Mouse (Mus musculus) intestine, postnatal 0 days (tissue): Measurements from ENCODE around the gene Exo5. TPM values are rescaled to one million over a fixed set of nuclear protein-coding genes. Genes with fewer than 3 reads are reported as not detected.

Experiments used
- ATAC-seq: fragments of 200-750 bp; cut with Nextera tagmentation; 2 replicates; pipeline ENCODE4 v1.8.0; 2017; ENCODE audit warnings: mild to moderate bottlenecking, moderate TSS enrichment, moderate library complexity
- H3K27ac ChIP-seq: fragments of 300-500 bp; sonication (generic); 2 replicates; pipeline ENCODE4 v1.5.1; 2014; ENCODE audit warnings: mild to moderate bottlenecking, low read depth, low read length, moderate library complexity
- H3K27me3 ChIP-seq: fragments of 300-500 bp; sonication (generic); replicated peaks from 2 replicates; pipeline ENCODE4 v1.6.1; 2014; ENCODE audit warnings: low read length, mixed read lengths; ENCODE audit not compliant: control insufficient read depth, insufficient read depth
- H3K36me3 ChIP-seq: fragments of 300-500 bp; sonication (generic); 2 replicates; pipeline ENCODE4 v1.6.1; 2014; ENCODE audit warnings: mild to moderate bottlenecking, moderate library complexity; ENCODE audit not compliant: control insufficient read depth, insufficient read depth
- H3K4me1 ChIP-seq: fragments of 300-500 bp; sonication (generic); replicated peaks from 2 replicates; pipeline ENCODE4 v1.6.1; 2014; ENCODE audit warnings: antibody characterized with exemption, low read length, mixed read lengths; ENCODE audit not compliant: control insufficient read depth, insufficient read depth
- H3K4me2 ChIP-seq: fragments of 300-500 bp; sonication (generic); replicated peaks from 2 replicates; pipeline ENCODE4 v1.6.1; 2014; ENCODE audit warnings: low read depth, mild to moderate bottlenecking, moderate library complexity
- H3K4me3 ChIP-seq: fragments of 300-500 bp; sonication (generic); 2 replicates; pipeline ENCODE4 v1.5.1; 2014; ENCODE audit warnings: low read depth, low read length
- H3K9ac ChIP-seq: fragments of 300-500 bp; sonication (generic); 2 replicates; pipeline ENCODE4 v1.6.1; 2014; ENCODE audit warnings: mild to moderate bottlenecking, low read depth, low read length
- H3K9me3 ChIP-seq: fragments of 300-500 bp; sonication (generic); 2 replicates; pipeline ENCODE4 v1.6.1; 2016; ENCODE audit warnings: mixed run types; ENCODE audit not compliant: control insufficient read depth
- CTCF ChIP-seq: sonication (generic); IDR thresholded peaks from 2 replicates; pipeline ENCODE4 v1.5.1; 2016; ENCODE audit warnings: low read depth, mild to moderate bottlenecking, control low read depth, antibody characterized with exemption, moderate library complexity
- WGBS: fragments of 180-500 bp; shearing (Covaris S2); extraction: QIAGEN DNeasy Blood & Tissue Kit; methylation state at CpG from one replicate; pipeline ENCODE4 v1.1.7; 2014; 5-methylcytosine and 5-hydroxymethylcytosine counted together
- polyA plus RNA-seq: library from polyadenylated mRNA; unstranded; fragments of >200 nt; fragmentation: Nextera tagmentation; extraction: Ambion mirVana; gene quantifications from 2 replicates; pipeline ENCODE4 v1.2.1, GENCODE M21; 2015

Exo5 gene
- polyA plus RNA-seq, 1 experiment from 2014 or later: 12.3 TPM

- H3K4me2 ChIP-seq: no peak overlapping the region
- H3K27ac ChIP-seq: no peak overlapping the region
- H3K4me3 ChIP-seq: no peak overlapping the region
- WGBS: 66% methylated on average over 8 of the region's 8 CpGs
- no peak for TF ChIP-seq CTCF
- H3K4me1 ChIP-seq: no peaks in the 10 kb centered on the region
- no peaks in the 10 kb centered on the region for H3K27me3 ChIP-seq
- H3K9ac ChIP-seq: no peak overlapping the region
- H3K9me3 ChIP-seq: no peaks in the 10 kb centered on the region
- no peak for ATAC-seq
- no peaks in the 10 kb centered on the region for H3K36me3 ChIP-seq
Observed at GRCm38 (mm10) chr4:120888884-120889283, 35.9 kb downstream of the Exo5 start.

GRCm38 (mm10) chr4:120887381-120888112 is 37.3 kb downstream of the Exo5 start:
- H3K36me3 ChIP-seq: no peaks in the 10 kb centered on the region
- no peak overlapping the region for H3K4me2 ChIP-seq
- ATAC-seq: 0 out of 2 replicates have a peak, but pooled peaks have one; percentile 27
- no peaks in the 10 kb centered on the region for H3K4me1 ChIP-seq
- H3K9me3 ChIP-seq: no peaks in the 10 kb centered on the region
- no peak overlapping the region for H3K27ac ChIP-seq
- H3K9ac ChIP-seq: no peak overlapping the region
- TF ChIP-seq CTCF: peak; percentile 74
- no peak overlapping the region for H3K4me3 ChIP-seq
- no peaks in the 10 kb centered on the region for H3K27me3 ChIP-seq
- 32% methylated on average over 8 of the region's 8 CpGs for WGBS

GRCm38 (mm10) chr4:120886811-120887210 is 38.0 kb downstream of the Exo5 start:
- no peak for ATAC-seq
- no peaks in the 10 kb centered on the region for H3K4me1 ChIP-seq
- no peaks in the 10 kb centered on the region for H3K36me3 ChIP-seq
- H3K27me3 ChIP-seq: no peaks in the 10 kb centered on the region
- no peak overlapping the region for H3K27ac ChIP-seq
- no peak overlapping the region for H3K9ac ChIP-seq
- H3K4me2 ChIP-seq: no peak overlapping the region
- no peak overlapping the region for H3K4me3 ChIP-seq
- WGBS: 75% methylated on average over 5 of the region's 5 CpGs
- no peak for TF ChIP-seq CTCF
- H3K9me3 ChIP-seq: no peaks in the 10 kb centered on the region

- Histone ChIP-seq H3K36me3 (no peaks in the 10 kb centered on the region), H3K27me3 (no peaks in the 10 kb centered on the region), H3K4me1 (no peaks in the 10 kb centered on the region), H3K9me3 (no peaks in the 10 kb centered on the region), H3K9ac (no peak overlapping the region), H3K4me3 (no peak overlapping the region), H3K4me2 (no peak overlapping the region), H3K27ac (no peak overlapping the region)
- WGBS: 34% methylated on average over 4 of the region's 4 CpGs
- ATAC-seq: no peak
- no peak for TF ChIP-seq CTCF
Observed at GRCm38 (mm10) chr4:120886131-120886530, 38.7 kb downstream of the Exo5 start.

- H3K4me3 ChIP-seq: no peak overlapping the region
- no peak for TF ChIP-seq CTCF
- H3K27ac ChIP-seq: no peak overlapping the region
- H3K4me2 ChIP-seq: no peak overlapping the region
- no peaks in the 10 kb centered on the region for H3K4me1 ChIP-seq
- no peaks in the 10 kb centered on the region for H3K36me3 ChIP-seq
- no peaks in the 10 kb centered on the region for H3K27me3 ChIP-seq
- 45% methylated on average over 13 of the region's 13 CpGs for WGBS
- H3K9me3 ChIP-seq: no peaks in the 10 kb centered on the region
- ATAC-seq: no peak
- no peak overlapping the region for H3K9ac ChIP-seq
Observed at GRCm38 (mm10) chr4:120885208-120886120, 39.4 kb downstream of the Exo5 start.

- Histone ChIP-seq H3K27me3 (no peaks in the 10 kb centered on the region), H3K4me1 (no peaks in the 10 kb centered on the region), H3K4me2 (no peak overlapping the region), H3K27ac (no peak overlapping the region), H3K9ac (no peak overlapping the region), H3K36me3 (no peaks in the 10 kb centered on the region), H3K9me3 (no peaks in the 10 kb centered on the region), H3K4me3 (no peak overlapping the region)
- no peak for TF ChIP-seq CTCF
- no peak for ATAC-seq
- 55% methylated on average over 5 of the region's 5 CpGs for WGBS
Observed at GRCm38 (mm10) chr4:120882002-120882625, 42.7 kb downstream of the Exo5 start.
